Mouse (Mus musculus): ENCODE measurements around the gene Lrrc43. TPM values are rescaled to one million over a fixed set of nuclear protein-coding genes. Genes with fewer than 3 reads are reported as not detected.

Gene Lrrc43
- polyA plus RNA-seq, 2 experiments: not detected

DNA sequence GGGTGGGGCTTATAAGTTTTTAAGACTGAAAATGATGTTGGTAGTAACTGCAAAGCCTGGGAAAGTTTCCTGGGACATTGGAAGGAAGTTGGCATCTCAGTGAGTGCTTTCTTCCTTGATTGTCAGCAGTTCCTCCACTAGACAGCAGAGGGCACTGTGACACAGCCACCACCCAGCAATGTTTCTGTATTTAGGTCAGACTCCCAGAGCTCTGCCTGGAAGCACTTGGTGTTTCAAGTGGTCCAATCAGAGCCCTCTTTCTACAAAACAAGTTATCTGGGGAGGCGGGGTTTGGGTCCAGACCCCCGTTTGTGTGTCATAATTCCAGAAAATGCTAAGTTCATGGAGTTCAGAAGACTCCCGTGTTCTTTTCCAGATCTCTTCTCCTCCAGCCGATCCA lies 45.0 kb upstream of the Lrrc43 start:
- H3K9me3 ChIP-seq (ENCODE audit: control insufficient read depth, low read length): no peaks in the 10 kb centered on the region
- no peaks in the 10 kb centered on the region for H3K27me3 ChIP-seq (ENCODE audit: control insufficient read depth, insufficient read depth, low read length)
- H3K4me3 ChIP-seq (replicated peaks; ENCODE audit: low read length): no peak overlapping the region
- TF ChIP-seq POLR2A (IDR thresholded peaks at IDR 0.05; ENCODE audit: borderline replicate concordance, extremely low read depth, insufficient read depth, insufficient read length): no peak
- DNase-seq (ENCODE audit: low spot score) (peak; percentile 61), ATAC-seq (ENCODE audit: low FRiP score, low read depth) (0 out of 2 replicates have a peak, but pooled peaks have one; percentile 31)
- no peak overlapping the region for H3K4me2 ChIP-seq (replicated peaks; ENCODE audit: low read depth, low read length, severe bottlenecking)
- H3K9ac ChIP-seq (ENCODE audit: low read depth, low read length, severe bottlenecking): no peak overlapping the region
- WGBS: 48% methylated on average over 4 of the region's 4 CpGs
- H3K36me3 ChIP-seq (ENCODE audit: control insufficient read depth, insufficient read depth, low read length): peaks cover 59% of the 10 kb centered on the region
- no peak overlapping the region for H3K27ac ChIP-seq (replicated peaks; ENCODE audit: low read depth, low read length)
- no peaks in the 10 kb centered on the region; the same call in 1 of the 2 replicates for H3K4me1 ChIP-seq (ENCODE audit: control insufficient read depth, insufficient read depth, low read length)

DNA sequence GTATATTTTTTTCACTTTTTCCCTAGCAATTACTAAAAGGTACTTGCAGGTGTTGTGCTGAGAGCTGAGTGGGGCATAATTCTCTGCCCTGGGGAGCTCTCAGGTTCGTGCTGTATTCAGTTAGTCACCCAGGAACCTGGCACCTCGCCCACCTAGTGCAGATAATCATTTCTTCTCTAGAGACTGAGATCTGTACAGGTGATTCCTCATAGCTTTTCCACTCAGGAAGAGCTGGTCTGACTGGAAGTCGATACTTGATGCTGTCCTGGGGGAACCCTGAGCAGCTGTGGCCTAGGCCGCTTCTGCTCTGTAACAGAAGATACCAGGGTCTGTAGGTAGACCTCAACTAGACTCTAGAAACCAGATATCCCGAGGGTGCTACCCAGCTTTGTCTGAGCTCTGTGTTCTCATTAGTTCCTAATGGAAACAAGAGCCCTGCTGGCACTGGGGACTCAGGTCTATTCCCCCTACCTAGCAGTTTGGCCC lies 44.2 kb upstream of the Lrrc43 start:
- Histone ChIP-seq H3K9ac (ENCODE audit: low read depth, low read length, severe bottlenecking) (no peak overlapping the region), H3K4me1 (ENCODE audit: control insufficient read depth, insufficient read depth, low read length) (no peaks in the 10 kb centered on the region; the same call in 1 of the 2 replicates), H3K4me3 (replicated peaks; ENCODE audit: low read length) (no peak overlapping the region), H3K4me2 (replicated peaks; ENCODE audit: low read depth, low read length, severe bottlenecking) (no peak overlapping the region), H3K36me3 (ENCODE audit: control insufficient read depth, insufficient read depth, low read length) (peaks cover 65% of the 10 kb centered on the region), H3K27me3 (ENCODE audit: control insufficient read depth, insufficient read depth, low read length) (no peaks in the 10 kb centered on the region), H3K27ac (replicated peaks; ENCODE audit: low read depth, low read length) (no peak overlapping the region), H3K9me3 (ENCODE audit: control insufficient read depth, low read length) (no peaks in the 10 kb centered on the region)
- DNase-seq (ENCODE audit: low spot score) (no peak), ATAC-seq (ENCODE audit: low FRiP score, low read depth) (no peak)
- 84% methylated on average over 5 of the region's 5 CpGs for WGBS
- no peak for TF ChIP-seq POLR2A (IDR thresholded peaks at IDR 0.05; ENCODE audit: borderline replicate concordance, extremely low read depth, insufficient read depth, insufficient read length)

DNA sequence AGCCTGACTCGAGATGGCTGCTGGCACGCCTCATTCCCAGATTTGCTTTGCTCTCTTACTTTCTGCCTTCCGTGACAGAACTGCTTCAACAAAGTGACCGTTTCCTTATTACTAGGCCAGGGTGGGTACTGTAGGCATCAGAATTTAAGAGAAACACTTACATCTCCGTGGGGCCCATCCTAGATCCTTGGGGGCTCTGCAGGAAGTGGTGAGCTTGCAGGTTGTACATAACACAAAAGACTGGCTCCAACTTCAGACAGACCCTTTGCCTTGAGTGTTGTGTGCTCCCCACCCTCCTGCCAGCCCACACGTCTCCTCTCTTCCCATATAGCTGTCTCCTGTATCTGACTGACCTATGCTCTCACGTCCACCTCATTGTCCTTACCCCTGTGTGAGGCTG lies 37.2 kb upstream of the Lrrc43 start:
- WGBS: 95% methylated on average over 7 of the region's 7 CpGs
- Histone ChIP-seq H3K4me1 (ENCODE audit: control insufficient read depth, insufficient read depth, low read length) (no peaks in the 10 kb centered on the region; the same call in 1 of the 2 replicates), H3K9me3 (ENCODE audit: control insufficient read depth, low read length) (no peaks in the 10 kb centered on the region), H3K27me3 (ENCODE audit: control insufficient read depth, insufficient read depth, low read length) (no peaks in the 10 kb centered on the region), H3K36me3 (ENCODE audit: control insufficient read depth, insufficient read depth, low read length) (peaks cover 67% of the 10 kb centered on the region), H3K9ac (ENCODE audit: low read depth, low read length, severe bottlenecking) (no peak overlapping the region), H3K27ac (replicated peaks; ENCODE audit: low read depth, low read length) (no peak overlapping the region), H3K4me2 (replicated peaks; ENCODE audit: low read depth, low read length, severe bottlenecking) (no peak overlapping the region), H3K4me3 (replicated peaks; ENCODE audit: low read length) (no peak overlapping the region)
- no peak for DNase-seq (ENCODE audit: low spot score)
- ATAC-seq (ENCODE audit: low FRiP score, low read depth): no peak
- TF ChIP-seq POLR2A (IDR thresholded peaks at IDR 0.05; ENCODE audit: borderline replicate concordance, extremely low read depth, insufficient read depth, insufficient read length): no peak

DNA sequence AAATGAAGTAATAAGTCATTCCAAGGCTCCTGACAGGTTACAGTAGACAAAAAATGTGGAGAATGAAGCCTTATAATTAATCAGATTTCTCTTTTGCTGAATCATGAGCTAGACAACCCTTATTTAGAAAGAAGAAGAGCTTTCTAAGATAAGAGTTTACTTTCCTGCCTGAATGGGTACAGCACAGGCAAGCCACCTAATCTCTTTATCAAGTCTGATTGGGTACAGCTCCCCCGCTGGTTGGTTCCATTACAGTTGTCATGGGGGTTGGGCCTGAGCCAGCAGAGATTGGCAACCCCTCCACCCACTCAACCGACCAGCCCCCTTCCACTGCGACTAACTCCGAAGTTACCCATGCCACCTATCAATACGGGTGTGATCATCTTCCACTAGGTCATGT lies 27.7 kb upstream of the Lrrc43 start:
- DNase-seq (ENCODE audit: low spot score) (no peak), ATAC-seq (ENCODE audit: low FRiP score, low read depth) (no peak)
- Histone ChIP-seq H3K4me2 (replicated peaks; ENCODE audit: low read depth, low read length, severe bottlenecking) (no peak overlapping the region), H3K27ac (replicated peaks; ENCODE audit: low read depth, low read length) (no peak overlapping the region), H3K9ac (ENCODE audit: low read depth, low read length, severe bottlenecking) (no peak overlapping the region), H3K9me3 (ENCODE audit: control insufficient read depth, low read length) (no peaks in the 10 kb centered on the region), H3K4me3 (replicated peaks; ENCODE audit: low read length) (no peak overlapping the region), H3K36me3 (ENCODE audit: control insufficient read depth, insufficient read depth, low read length) (no peaks in the 10 kb centered on the region; the same call in 1 of the 2 replicates), H3K27me3 (ENCODE audit: control insufficient read depth, insufficient read depth, low read length) (no peaks in the 10 kb centered on the region), H3K4me1 (ENCODE audit: control insufficient read depth, insufficient read depth, low read length) (no peaks in the 10 kb centered on the region)
- WGBS: 69% methylated on average over 5 of the region's 5 CpGs
- no peak for TF ChIP-seq POLR2A (IDR thresholded peaks at IDR 0.05; ENCODE audit: borderline replicate concordance, extremely low read depth, insufficient read depth, insufficient read length)

DNA sequence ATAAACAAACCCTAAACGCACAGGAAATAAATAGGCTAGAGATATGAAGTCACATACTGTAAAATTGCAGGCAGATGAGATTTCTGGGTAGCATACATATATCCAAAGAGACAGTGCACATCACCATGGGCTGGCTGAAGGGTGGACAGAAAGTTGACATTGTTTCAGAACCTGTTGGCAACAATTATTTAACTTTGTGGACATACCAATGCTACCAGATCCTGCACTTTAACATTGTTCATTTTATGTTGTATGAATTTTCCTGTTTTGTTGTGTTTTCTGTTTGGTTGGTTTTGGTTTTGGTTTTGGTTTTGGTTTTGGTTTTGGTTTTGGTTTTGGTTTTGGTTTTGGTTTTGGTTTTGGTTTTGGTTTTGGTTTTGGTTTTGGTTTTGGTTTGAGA lies 24.5 kb upstream of the Lrrc43 start:
- Histone ChIP-seq H3K9ac (ENCODE audit: low read depth, low read length, severe bottlenecking) (no peak overlapping the region), H3K4me2 (replicated peaks; ENCODE audit: low read depth, low read length, severe bottlenecking) (no peak overlapping the region), H3K27me3 (ENCODE audit: control insufficient read depth, insufficient read depth, low read length) (no peaks in the 10 kb centered on the region), H3K36me3 (ENCODE audit: control insufficient read depth, insufficient read depth, low read length) (no peaks in the 10 kb centered on the region), H3K4me3 (replicated peaks; ENCODE audit: low read length) (no peak overlapping the region), H3K4me1 (ENCODE audit: control insufficient read depth, insufficient read depth, low read length) (no peaks in the 10 kb centered on the region), H3K9me3 (ENCODE audit: control insufficient read depth, low read length) (no peaks in the 10 kb centered on the region), H3K27ac (replicated peaks; ENCODE audit: low read depth, low read length) (no peak overlapping the region)
- WGBS: 87% methylated on average over 1 of the region's 1 CpGs
- no peak for ATAC-seq (ENCODE audit: low FRiP score, low read depth)
- no peak for DNase-seq (ENCODE audit: low spot score)
- TF ChIP-seq POLR2A (IDR thresholded peaks at IDR 0.05; ENCODE audit: borderline replicate concordance, extremely low read depth, insufficient read depth, insufficient read length): no peak
